Mouse (Mus musculus) embryonic fibroblast, embryonic 13.5 days (primary cell): ENCODE measurements around the gene Samd3. TPM values are rescaled to one million over a fixed set of nuclear protein-coding genes. Genes with fewer than 3 reads are reported as not detected.

Experiments used
- H3K27ac ChIP-seq: 2 replicates; pipeline ENCODE4 v1.5.1; 2012; ENCODE audit warnings: low read length, control low read depth, inconsistent platforms; ENCODE audit not compliant: insufficient read depth
- H3K4me1 ChIP-seq: 2 replicates; pipeline ENCODE4 v1.6.1; 2011; ENCODE audit warnings: low read length; ENCODE audit not compliant: control insufficient read depth, insufficient read depth
- H3K4me3 ChIP-seq: 2 replicates; pipeline ENCODE4 v1.5.1; 2011; ENCODE audit warnings: mild to moderate bottlenecking, control low read depth, low read length; ENCODE audit not compliant: insufficient read depth
- CTCF ChIP-seq: IDR thresholded peaks from 2 replicates; pipeline ENCODE4 v1.5.1; 2011; ENCODE audit warnings: mild to moderate bottlenecking, control low read depth, low read length, moderate library complexity, borderline replicate concordance; ENCODE audit not compliant: insufficient read depth
- POLR2A ChIP-seq: IDR thresholded peaks from 2 replicates; pipeline ENCODE4 v1.6.1; 2011; ENCODE audit warnings: low read depth, mild to moderate bottlenecking, control low read depth, low read length, moderate library complexity
- polyA plus RNA-seq: library from polyadenylated mRNA; stranded (reverse); fragments of >200 nt; gene quantifications from 2 replicates; pipeline ENCODE4 v1.2.4, GENCODE M21; 2011; ENCODE audit warnings: low read depth; ENCODE audit not compliant: missing spikeins, insufficient read length

The Samd3 gene
- polyA plus RNA-seq, 1 experiment = not detected

- Histone ChIP-seq H3K27ac (no peak overlapping the region), H3K4me3 (no peak overlapping the region), H3K4me1 (no peaks in the 10 kb centered on the region; the same call in 1 of the 2 replicates)
- no peak for TF ChIP-seq CTCF
- TF ChIP-seq POLR2A = no peak
These were observed 9.6 kb downstream of the Samd3 start for GRCm38 (mm10) chr10:26239090-26239489.

DNA sequence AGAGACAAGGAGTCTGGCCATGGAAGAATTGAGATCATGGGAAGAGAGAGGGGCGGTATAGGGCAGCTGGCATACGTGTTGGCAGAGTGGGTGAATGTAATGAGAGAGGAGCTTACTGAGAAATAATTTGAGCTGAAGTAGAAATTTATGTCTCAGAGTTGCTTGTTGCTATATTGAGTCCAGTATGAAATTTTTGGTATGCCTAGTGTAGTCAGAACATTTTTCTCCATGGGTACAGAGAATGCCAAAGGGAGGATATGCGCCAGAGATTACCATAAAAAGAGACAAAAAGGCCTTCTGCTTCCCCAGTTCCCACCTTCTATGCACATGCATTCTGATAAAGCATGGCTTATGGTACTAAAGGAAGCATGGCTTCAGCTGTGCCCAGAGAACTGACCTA is 13.7 kb downstream of the Samd3 start:
- Histone ChIP-seq H3K27ac (no peak overlapping the region), H3K4me3 (no peak overlapping the region), H3K4me1 (no peaks in the 10 kb centered on the region; the same call in 1 of the 2 replicates)
- TF ChIP-seq POLR2A = no peak

GRCm38 (mm10) chr10:26244466-26244865 is 15.0 kb downstream of the Samd3 start:
- no peak overlapping the region for H3K27ac ChIP-seq
- TF ChIP-seq CTCF = no peak
- no peak overlapping the region for H3K4me3 ChIP-seq
- H3K4me1 ChIP-seq = no peaks in the 10 kb centered on the region

GRCm38 (mm10) chr10:26249426-26250165 is 20.1 kb downstream of the Samd3 start:
- TF ChIP-seq POLR2A (no peak), CTCF (no peak)
- no peak overlapping the region for H3K27ac ChIP-seq
- H3K4me3 ChIP-seq = no peak overlapping the region
- H3K4me1 ChIP-seq = no peaks in the 10 kb centered on the region

DNA sequence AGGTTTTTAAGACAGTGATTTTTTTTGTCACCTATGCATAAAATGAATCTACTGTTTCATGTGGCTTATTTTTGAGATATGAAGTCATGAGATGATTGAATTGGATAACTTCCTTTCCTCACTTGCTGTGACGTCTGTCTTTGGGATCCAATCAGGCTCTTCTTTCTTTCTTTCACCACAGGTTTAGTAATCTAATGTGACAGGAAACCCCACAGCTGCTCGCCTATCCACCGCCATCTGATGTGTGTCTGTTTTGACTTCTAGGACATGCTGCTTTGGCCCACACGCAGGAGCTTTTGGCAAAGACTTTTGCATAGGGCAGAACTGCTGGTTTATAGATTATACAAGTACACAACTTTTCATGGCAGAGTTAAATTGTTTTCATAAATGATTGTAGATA is 30.4 kb downstream of the Samd3 start:
- Histone ChIP-seq H3K27ac (no peak overlapping the region), H3K4me3 (no peak overlapping the region), H3K4me1 (0 out of 2 replicates have a peak, but pooled peaks cover 3% of the 10 kb centered on the region)
- no peak for TF ChIP-seq CTCF
- no peak for TF ChIP-seq POLR2A

GRCm38 (mm10) chr10:26263744-26264459 is 34.4 kb downstream of the Samd3 start:
- TF ChIP-seq POLR2A = no peak
- TF ChIP-seq CTCF = no peak
- no peak overlapping the region for H3K27ac ChIP-seq
- H3K4me3 ChIP-seq = no peak overlapping the region
- H3K4me1 ChIP-seq = 0 out of 2 replicates have a peak, but pooled peaks cover 3% of the 10 kb centered on the region

DNA sequence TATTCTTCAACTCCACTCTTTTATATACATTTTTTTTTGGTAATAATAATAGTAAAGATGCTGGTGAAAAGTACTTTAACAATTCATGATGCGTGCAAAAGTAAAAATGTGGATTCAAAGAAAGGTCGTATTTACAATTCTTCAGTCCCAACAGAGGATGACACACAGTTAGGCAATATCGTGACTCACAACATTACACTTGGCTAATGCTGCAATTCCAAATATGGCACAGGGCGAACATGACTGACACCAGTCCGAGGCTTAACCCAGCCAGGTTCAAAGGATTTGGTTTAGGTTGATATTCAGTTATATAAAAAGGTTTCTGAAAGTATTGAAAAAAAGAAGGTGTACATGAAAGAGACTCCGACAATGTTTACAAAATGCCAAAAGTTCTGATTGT is 45.9 kb downstream of the Samd3 start:
- Histone ChIP-seq H3K4me3 (no peak overlapping the region), H3K4me1 (no peaks in the 10 kb centered on the region), H3K27ac (no peak overlapping the region)
- TF ChIP-seq CTCF = no peak

DNA sequence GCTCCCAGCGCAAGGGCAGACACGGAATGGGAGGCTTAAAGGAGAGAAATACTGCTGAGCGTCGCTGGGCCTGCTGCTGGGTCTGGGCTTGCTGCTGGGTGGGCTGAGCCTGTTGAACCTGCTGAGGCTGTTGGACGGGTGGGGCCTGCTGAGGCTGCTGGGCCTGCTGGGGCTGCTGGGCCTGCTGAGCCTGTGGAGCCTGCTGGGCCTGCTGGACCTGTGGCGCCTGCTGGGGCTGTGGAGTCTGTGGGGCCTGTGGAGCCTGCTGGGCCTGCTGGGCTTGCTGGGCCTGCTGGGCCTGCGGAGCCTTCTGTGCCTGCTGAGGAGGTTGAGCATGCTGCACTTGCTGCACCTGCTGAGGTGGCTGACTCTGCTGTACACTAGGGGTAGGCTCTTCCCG is 50.5 kb downstream of the Samd3 start:
- no peak overlapping the region for H3K4me3 ChIP-seq
- no peak for TF ChIP-seq POLR2A
- TF ChIP-seq CTCF = no peak
- H3K27ac ChIP-seq = no peak overlapping the region
- H3K4me1 ChIP-seq = no peaks in the 10 kb centered on the region

DNA sequence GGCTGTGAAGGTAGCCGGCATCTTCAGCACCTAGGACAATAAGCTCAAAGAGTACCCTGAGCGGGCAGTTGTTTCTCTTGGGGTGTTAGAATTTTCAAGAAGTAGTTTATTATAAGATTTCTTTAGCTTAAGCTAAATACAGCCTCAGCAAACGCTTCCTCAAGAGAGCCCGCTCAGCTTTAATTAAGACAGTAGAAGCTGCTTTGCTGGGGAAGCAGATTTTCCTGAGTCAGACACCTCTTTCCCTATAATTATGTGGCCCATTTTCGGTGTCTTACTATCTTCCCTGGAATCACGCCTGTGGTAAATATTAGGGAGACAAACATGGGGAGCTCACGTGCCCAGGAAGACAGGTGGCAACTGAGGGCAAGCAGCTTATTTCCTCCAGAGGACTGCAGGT is 57.6 kb downstream of the Samd3 start:
- Histone ChIP-seq H3K27ac (no peak overlapping the region), H3K4me1 (peaks cover 3% of the 10 kb centered on the region; the same call in 1 of the 2 replicates), H3K4me3 (no peak overlapping the region)
- TF ChIP-seq POLR2A (no peak), CTCF (no peak)

- Histone ChIP-seq H3K4me3 (no peak overlapping the region), H3K4me1 (no peaks in the 10 kb centered on the region), H3K27ac (no peak overlapping the region)
- TF ChIP-seq POLR2A = no peak
These were observed 67.7 kb downstream of the Samd3 start for GRCm38 (mm10) chr10:26297200-26297599.
